Mouse (Mus musculus): ENCODE data around the gene Chrne.

- TF ChIP-seq CTCF (IDR thresholded peaks at IDR 0.05; ENCODE audit: low read depth) (no peak), EP300 (IDR thresholded peaks at IDR 0.05; ENCODE audit: low read depth) (no peak)
Measured at GRCm38 (mm10) chr11:70668335-70668770, 49.3 kb upstream of the Chrne start.

Data from liver, embryonic 14.5 days (tissue).